Mouse (Mus musculus): ENCODE measurements around the gene Slc12a1. TPM values are rescaled to one million over a fixed set of nuclear protein-coding genes. Genes with fewer than 3 reads are reported as not detected.

The Slc12a1 gene
- polyA plus RNA-seq, 1 experiment, result 0.01 TPM

DNA sequence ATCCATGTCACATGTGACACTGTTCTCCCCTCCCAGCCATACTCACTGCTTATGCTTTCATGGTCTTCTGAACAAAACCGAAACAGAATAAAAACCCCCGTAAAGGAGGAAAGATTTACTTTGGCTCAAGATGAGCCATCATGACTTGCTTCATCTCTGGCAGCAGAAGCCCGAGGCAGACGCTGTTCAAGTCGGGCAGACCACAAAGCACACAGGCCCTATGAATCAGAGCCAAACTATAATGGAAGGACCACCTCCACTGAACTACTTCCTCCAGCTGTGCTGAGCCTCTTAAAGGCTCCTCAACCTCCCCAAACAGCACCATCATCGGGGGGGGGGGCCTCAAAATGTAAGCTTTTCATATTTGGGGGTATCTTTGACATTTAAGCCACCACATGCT is 65.0 kb downstream of the Slc12a1 start:
- Histone ChIP-seq H3K79me2 (ENCODE audit: control insufficient read depth, insufficient read depth) (no peaks in the 10 kb centered on the region), H3K27me3 (ENCODE audit: control insufficient read depth, insufficient read depth, insufficient read length) (no peaks in the 10 kb centered on the region), H3K4me2 (ENCODE audit: low read depth) (peak overlapping the region; percentile 56), H3ac (ENCODE audit: control insufficient read depth, insufficient read length) (no peak overlapping the region), H3K4me3 (no peak overlapping the region), H3K36me3 (ENCODE audit: control insufficient read depth, insufficient read depth) (no peaks in the 10 kb centered on the region)
- TF ChIP-seq CEBPB (IDR thresholded peaks at IDR 0.05; ENCODE audit: insufficient read depth, poor library complexity, severe bottlenecking) (0 out of 2 replicates have a peak, but pooled peaks have one; percentile 7), E2F4 (IDR thresholded peaks at IDR 0.05; ENCODE audit: insufficient read depth) (no peak)

DNA sequence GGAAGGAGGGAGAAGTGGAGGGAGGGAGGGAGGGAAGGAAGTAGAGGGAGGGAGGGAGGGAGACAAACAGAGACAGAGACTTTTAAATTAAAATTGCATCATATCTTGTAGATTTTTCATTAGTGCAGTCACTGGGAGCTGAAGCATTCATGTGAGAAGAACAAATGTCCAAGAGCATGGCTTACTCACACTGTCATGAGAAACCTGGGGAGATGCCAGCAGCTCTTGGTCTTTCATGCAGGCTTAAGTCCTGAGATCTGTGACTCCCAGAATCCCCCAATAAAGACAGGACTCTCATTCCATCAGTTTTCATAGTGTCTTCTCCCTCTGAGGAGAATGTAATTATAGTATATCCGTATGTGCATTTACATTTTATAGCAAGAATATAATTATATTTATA is 66.3 kb downstream of the Slc12a1 start:
- Histone ChIP-seq H3K27me3 (ENCODE audit: control insufficient read depth, insufficient read depth, insufficient read length) (no peaks in the 10 kb centered on the region), H3K79me2 (ENCODE audit: control insufficient read depth, insufficient read depth) (no peaks in the 10 kb centered on the region), H3ac (ENCODE audit: control insufficient read depth, insufficient read length) (no peak overlapping the region), H3K4me2 (ENCODE audit: low read depth) (no peak overlapping the region), H3K36me3 (ENCODE audit: control insufficient read depth, insufficient read depth) (no peaks in the 10 kb centered on the region), H3K4me3 (no peak overlapping the region)
- TF ChIP-seq SRF (IDR thresholded peaks at IDR 0.05; ENCODE audit: control insufficient read depth, insufficient read length, low read depth), result no peak
- no peak for TF ChIP-seq USF1 (IDR thresholded peaks at IDR 0.05; ENCODE audit: low read depth)
- no peak for TF ChIP-seq TCF3 (IDR thresholded peaks at IDR 0.05; ENCODE audit: insufficient read length, low read depth)
- TF ChIP-seq TCF12 (IDR thresholded peaks at IDR 0.05; ENCODE audit: insufficient read depth, poor library complexity, severe bottlenecking), result no peak
- TF ChIP-seq CEBPB (IDR thresholded peaks at IDR 0.05; ENCODE audit: insufficient read depth, poor library complexity, severe bottlenecking), result no peak
- no peak for TF ChIP-seq MAX (IDR thresholded peaks at IDR 0.05; ENCODE audit: low read depth)
- no peak for TF ChIP-seq E2F4 (IDR thresholded peaks at IDR 0.05; ENCODE audit: insufficient read depth)
- no peak for TF ChIP-seq POLR2A (IDR thresholded peaks at IDR 0.05; ENCODE audit: insufficient read length, low read depth)
- no peak for TF ChIP-seq POLR2AphosphoS2 (IDR thresholded peaks at IDR 0.05; ENCODE audit: insufficient read length, low read depth)
- TF ChIP-seq MYOD1 (IDR thresholded peaks at IDR 0.05; ENCODE audit: control insufficient read depth in 1 of 3, insufficient read length in 2 of 3, low read depth in 2 of 3), result no peak
- no peak for TF ChIP-seq MYOG (IDR thresholded peaks at IDR 0.05; ENCODE audit: control insufficient read depth in 1 of 3, insufficient read depth in 1 of 3, insufficient read length in 2 of 3, low read depth in 2 of 3)
- TF ChIP-seq REST (IDR thresholded peaks at IDR 0.05; ENCODE audit: insufficient read depth, insufficient read length), result no peak

GRCm38 (mm10) chr2:125219268-125219667 is 67.0 kb downstream of the Slc12a1 start:
- TF ChIP-seq REST (IDR thresholded peaks at IDR 0.05; ENCODE audit: insufficient read depth, insufficient read length), result no peak
- no peak for TF ChIP-seq MYOG (IDR thresholded peaks at IDR 0.05; ENCODE audit: control insufficient read depth in 1 of 3, insufficient read depth in 1 of 3, insufficient read length in 2 of 3, low read depth in 2 of 3)
- TF ChIP-seq SRF (IDR thresholded peaks at IDR 0.05; ENCODE audit: control insufficient read depth, insufficient read length, low read depth), result no peak
- Histone ChIP-seq H3ac (ENCODE audit: control insufficient read depth, insufficient read length) (no peak overlapping the region), H3K4me3 (no peak overlapping the region), H3K4me2 (ENCODE audit: low read depth) (no peak overlapping the region), H3K27me3 (ENCODE audit: control insufficient read depth, insufficient read depth, insufficient read length) (no peaks in the 10 kb centered on the region), H3K36me3 (ENCODE audit: control insufficient read depth, insufficient read depth) (no peaks in the 10 kb centered on the region), H3K79me2 (ENCODE audit: control insufficient read depth, insufficient read depth) (no peaks in the 10 kb centered on the region)

- no peak for TF ChIP-seq SRF (IDR thresholded peaks at IDR 0.05; ENCODE audit: control insufficient read depth, insufficient read length, low read depth)
- no peak for TF ChIP-seq USF1 (IDR thresholded peaks at IDR 0.05; ENCODE audit: low read depth)
- TF ChIP-seq MAX (IDR thresholded peaks at IDR 0.05; ENCODE audit: low read depth), result no peak
- TF ChIP-seq CEBPB (IDR thresholded peaks at IDR 0.05; ENCODE audit: insufficient read depth, poor library complexity, severe bottlenecking), result no peak
- TF ChIP-seq MYOG (IDR thresholded peaks at IDR 0.05; ENCODE audit: control insufficient read depth in 1 of 3, insufficient read depth in 1 of 3, insufficient read length in 2 of 3, low read depth in 2 of 3), result no peak
- no peak for TF ChIP-seq POLR2AphosphoS2 (IDR thresholded peaks at IDR 0.05; ENCODE audit: insufficient read length, low read depth)
- no peak for TF ChIP-seq REST (IDR thresholded peaks at IDR 0.05; ENCODE audit: insufficient read depth, insufficient read length)
- TF ChIP-seq E2F4 (IDR thresholded peaks at IDR 0.05; ENCODE audit: insufficient read depth), result no peak
- TF ChIP-seq TCF3 (IDR thresholded peaks at IDR 0.05; ENCODE audit: insufficient read length, low read depth), result no peak
- no peaks in the 10 kb centered on the region for H3K79me2 ChIP-seq (ENCODE audit: control insufficient read depth, insufficient read depth)
- H3K27me3 ChIP-seq (ENCODE audit: control insufficient read depth, insufficient read depth, insufficient read length), result no peaks in the 10 kb centered on the region
- H3K36me3 ChIP-seq (ENCODE audit: control insufficient read depth, insufficient read depth), result no peaks in the 10 kb centered on the region
- no peak overlapping the region for H3ac ChIP-seq (ENCODE audit: control insufficient read depth, insufficient read length)
- H3K4me3 ChIP-seq, result no peak overlapping the region
- no peak overlapping the region for H3K4me2 ChIP-seq (ENCODE audit: low read depth)
These were observed 69.4 kb downstream of the Slc12a1 start for GRCm38 (mm10) chr2:125221673-125222072.

DNA sequence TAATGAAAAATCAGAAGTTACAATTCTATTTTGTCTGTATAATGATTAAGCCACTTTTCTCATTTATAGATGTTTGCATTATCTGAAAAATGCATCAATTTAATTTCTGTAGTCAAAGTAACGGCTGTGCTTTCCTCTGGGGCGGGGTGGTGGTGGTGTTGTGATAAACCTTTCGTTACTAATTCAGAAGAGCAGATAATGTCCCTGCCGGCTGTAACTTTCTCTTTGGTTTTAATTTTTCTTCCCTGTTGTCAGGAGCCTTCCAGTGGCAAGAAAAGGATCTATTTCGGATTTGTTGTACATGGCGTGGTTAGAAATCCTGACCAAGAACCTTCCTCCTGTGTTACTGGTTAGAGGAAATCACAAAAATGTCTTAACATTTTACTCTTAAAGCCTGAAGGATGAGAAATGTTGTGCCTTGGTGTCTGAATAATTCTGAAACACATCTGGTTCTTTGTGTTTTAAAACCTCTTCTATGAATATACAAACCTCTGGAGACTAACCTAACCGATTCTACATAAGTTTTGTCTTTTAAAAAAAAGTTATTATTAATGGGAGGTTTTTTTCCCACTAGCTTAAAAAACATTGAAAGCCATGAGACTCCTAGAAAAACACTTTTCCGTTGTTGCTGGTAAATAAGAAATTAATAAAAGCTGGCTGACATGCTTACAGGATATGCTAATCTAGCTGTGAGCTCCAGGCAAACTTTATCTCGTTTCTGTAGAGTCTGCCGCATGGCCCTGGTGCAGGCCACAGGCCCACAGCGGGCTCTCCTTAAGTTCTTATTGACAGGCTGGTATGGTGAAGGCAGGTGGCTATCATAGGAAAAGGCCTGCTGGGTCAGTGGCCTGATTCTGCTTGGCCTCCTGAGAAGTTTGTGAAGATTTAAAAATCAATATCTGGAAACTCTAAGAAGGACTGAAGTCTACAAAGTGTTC is 76.4 kb downstream of the Slc12a1 start:
- Histone ChIP-seq H3ac (ENCODE audit: control insufficient read depth, insufficient read length) (no peak overlapping the region), H3K27me3 (ENCODE audit: control insufficient read depth, insufficient read depth, insufficient read length) (no peaks in the 10 kb centered on the region), H3K36me3 (ENCODE audit: control insufficient read depth, insufficient read depth) (no peaks in the 10 kb centered on the region), H3K4me2 (ENCODE audit: low read depth) (no peak overlapping the region), H3K79me2 (ENCODE audit: control insufficient read depth, insufficient read depth) (no peaks in the 10 kb centered on the region), H3K4me3 (no peak overlapping the region)
- TF ChIP-seq MYOD1 (IDR thresholded peaks at IDR 0.05; ENCODE audit: control insufficient read depth in 1 of 3, insufficient read length in 2 of 3, low read depth in 2 of 3), result no peak
- no peak for TF ChIP-seq USF1 (IDR thresholded peaks at IDR 0.05; ENCODE audit: low read depth)
- no peak for TF ChIP-seq MYOG (IDR thresholded peaks at IDR 0.05; ENCODE audit: control insufficient read depth in 1 of 3, insufficient read depth in 1 of 3, insufficient read length in 2 of 3, low read depth in 2 of 3)
- TF ChIP-seq SRF (IDR thresholded peaks at IDR 0.05; ENCODE audit: control insufficient read depth, insufficient read length, low read depth), result no peak
- no peak for TF ChIP-seq MAX (IDR thresholded peaks at IDR 0.05; ENCODE audit: low read depth)
- TF ChIP-seq TCF3 (IDR thresholded peaks at IDR 0.05; ENCODE audit: insufficient read length, low read depth), result no peak
- TF ChIP-seq POLR2AphosphoS2 (IDR thresholded peaks at IDR 0.05; ENCODE audit: insufficient read length, low read depth), result no peak
- TF ChIP-seq REST (IDR thresholded peaks at IDR 0.05; ENCODE audit: insufficient read depth, insufficient read length), result no peak
- no peak for TF ChIP-seq POLR2A (IDR thresholded peaks at IDR 0.05; ENCODE audit: insufficient read length, low read depth)
